Mouse (Mus musculus): ENCODE data around the gene Armc6. TPM values are rescaled to one million over a fixed set of nuclear protein-coding genes. Genes with fewer than 3 reads are reported as not detected.

Gene Armc6
- polyA plus RNA-seq (2017; shearing (Covaris generic)), result 11.4 TPM

GRCm38 (mm10) chr8:70234080-70234780 lies at the start of gene Armc6, which contains the start of gene Sugp2:
Gene Armc6 (minus strand): TSS chr8:70234466.
Gene Sugp2 (plus strand): TSS chr8:70234226.

GRCm38 (mm10) chr8:70282603-70283135 lies 48.4 kb upstream of the Armc6 start, which contains the start of gene Homer3:
Gene Homer3 (plus strand): TSS chr8:70282827.

GRCm38 (mm10) chr8:70212112-70213055 lies 21.9 kb downstream of the Armc6 start, which contains the start of gene Slc25a42:
Gene Slc25a42 (minus strand): TSS chr8:70212305.

GRCm38 (mm10) chr8:70172043-70172681 lies 62.1 kb downstream of the Armc6 start, which contains the start of gene Tmem161a:
Gene Tmem161a (plus strand): TSS chr8:70172356.

Other genes with a start within 250 kb of the Armc6 start
- gene Gatad2a, start 238.1 kb downstream of the Armc6 start, polyA plus RNA-seq (2017; shearing (Covaris generic)), result 133 TPM
- 109 TPM for gene Mau2, start 191.7 kb downstream of the Armc6 start, polyA plus RNA-seq (2017; shearing (Covaris generic))
- gene Sugp1, start 191.7 kb downstream of the Armc6 start, polyA plus RNA-seq (2017; shearing (Covaris generic)), result 49.0 TPM
- not detected for gene Tm6sf2, start 161.5 kb downstream of the Armc6 start, polyA plus RNA-seq (2017; shearing (Covaris generic))
- not detected for gene Hapln4, start 151.0 kb downstream of the Armc6 start, polyA plus RNA-seq (2017; shearing (Covaris generic))
- gene Ncan, start 113.6 kb downstream of the Armc6 start, polyA plus RNA-seq (2017; shearing (Covaris generic)), result not detected
- gene Nr2c2ap, start 103.1 kb downstream of the Armc6 start, polyA plus RNA-seq (2017; shearing (Covaris generic)), result 35.4 TPM
- gene Rfxank, start 95.3 kb downstream of the Armc6 start, polyA plus RNA-seq (2017; shearing (Covaris generic)), result 22.4 TPM
- 41.0 TPM for gene Borcs8, start 95.0 kb downstream of the Armc6 start, polyA plus RNA-seq (2017; shearing (Covaris generic))
- gene Mef2b, start 94.8 kb downstream of the Armc6 start, polyA plus RNA-seq (2017; shearing (Covaris generic)), result 0.49 TPM
- gene Tmem161a, start 62.1 kb downstream of the Armc6 start, polyA plus RNA-seq (2017; shearing (Covaris generic)), result 40.5 TPM
- 5.2 TPM for gene Slc25a42, start 22.2 kb downstream of the Armc6 start, polyA plus RNA-seq (2017; shearing (Covaris generic))
- 27.4 TPM for gene Sugp2, start 240 bp downstream of the Armc6 start, polyA plus RNA-seq (2017; shearing (Covaris generic))
- gene Homer3, start 48.4 kb upstream of the Armc6 start, polyA plus RNA-seq (2017; shearing (Covaris generic)), result 0.74 TPM
- 44.5 TPM for gene Ddx49, start 68.0 kb upstream of the Armc6 start, polyA plus RNA-seq (2017; shearing (Covaris generic))
- gene Cope, start 68.1 kb upstream of the Armc6 start, polyA plus RNA-seq (2017; shearing (Covaris generic)), result 268 TPM
- 0.16 TPM for gene Cers1, start 81.3 kb upstream of the Armc6 start, polyA plus RNA-seq (2017; shearing (Covaris generic))
- gene Gdf1, start 95.4 kb upstream of the Armc6 start, polyA plus RNA-seq (2017; shearing (Covaris generic)), result 0.52 TPM
- 68.5 TPM for gene Upf1, start 118.8 kb upstream of the Armc6 start, polyA plus RNA-seq (2017; shearing (Covaris generic))
- 2.8 TPM for gene Comp, start 139.1 kb upstream of the Armc6 start, polyA plus RNA-seq (2017; shearing (Covaris generic))
- gene Crtc1, start 205.1 kb upstream of the Armc6 start, polyA plus RNA-seq (2017; shearing (Covaris generic)), result 7.0 TPM
- 9.9 TPM for gene Klhl26, start 242.5 kb upstream of the Armc6 start, polyA plus RNA-seq (2017; shearing (Covaris generic))

Data from effector memory CD4-positive, alpha-beta T cell, adult 7 months (primary cell).